Mouse (Mus musculus): ENCODE results near the gene Ccrl2. TPM values are rescaled to one million over a fixed set of nuclear protein-coding genes. Genes with fewer than 3 reads are reported as not detected.

Ccrl2 gene
- total RNA-seq, 2 experiments from 2014 or later = 13.8 to 25.2 TPM

DNA sequence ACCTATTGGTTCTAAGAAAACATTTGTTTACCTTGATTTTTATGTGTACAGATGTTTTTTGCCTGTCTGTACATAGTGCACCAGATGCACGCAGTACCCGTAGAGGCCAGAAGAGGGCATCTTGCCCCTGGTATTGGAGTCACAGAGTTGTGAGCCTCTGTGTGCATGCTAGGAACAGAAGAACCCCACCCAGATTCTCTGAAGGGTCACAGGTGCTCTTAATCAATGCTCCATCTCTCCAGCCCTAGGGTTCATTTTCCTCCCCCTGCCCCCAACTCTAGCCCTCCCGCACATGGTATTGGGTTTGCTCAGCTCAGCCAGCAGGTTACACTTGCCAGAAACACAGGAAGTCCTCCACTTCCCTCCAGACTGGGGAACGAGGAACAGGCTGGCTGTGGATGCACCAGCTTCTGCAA lies 13.2 kb upstream of the Ccrl2 start:
- peak; percentile 82 for ATAC-seq (replicated peaks; ENCODE audit: low FRiP score, poor library complexity, severe bottlenecking)

DNA sequence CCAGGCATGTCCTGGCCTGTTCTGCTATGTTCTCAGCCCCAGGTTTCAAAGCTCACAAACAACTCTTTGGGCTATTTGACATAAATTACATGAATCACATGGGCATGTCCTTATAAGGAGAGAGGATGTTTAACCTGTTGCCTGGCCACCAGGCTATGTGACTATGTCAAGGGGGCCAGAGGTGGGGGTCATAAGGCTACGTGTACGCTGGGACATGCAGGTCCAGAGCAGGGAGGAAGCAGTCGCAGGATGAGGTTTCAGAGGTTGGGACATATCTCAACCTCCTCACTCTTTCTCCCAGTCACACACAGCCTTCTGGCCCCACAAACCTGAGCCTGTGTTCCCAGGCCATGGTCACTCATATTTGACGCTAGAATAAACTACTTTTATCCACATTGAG lies 9.7 kb upstream of the Ccrl2 start:
- no peak for ATAC-seq (replicated peaks; ENCODE audit: low FRiP score, poor library complexity, severe bottlenecking)

DNA sequence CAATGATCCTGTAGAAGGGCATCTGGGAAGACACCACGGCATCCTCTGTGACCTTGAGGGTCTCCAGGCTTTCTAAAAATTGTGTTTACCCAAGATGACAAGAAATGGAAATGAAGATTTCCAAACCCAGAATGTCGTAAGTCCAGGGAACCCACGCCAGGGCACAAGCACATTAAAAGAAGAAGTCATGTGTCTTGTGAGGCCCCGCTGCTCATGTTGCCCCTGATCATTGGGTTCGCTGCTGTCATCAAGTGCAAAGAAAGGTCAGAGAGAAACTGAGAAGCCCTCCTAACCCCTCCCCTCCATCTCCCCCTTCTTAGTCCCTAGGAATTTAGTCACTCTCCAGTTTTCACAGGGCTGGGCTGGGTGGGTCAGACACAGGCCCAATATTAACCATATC lies 5.5 kb upstream of the Ccrl2 start:
- ATAC-seq (replicated peaks; ENCODE audit: low FRiP score, poor library complexity, severe bottlenecking) = no peak

DNA sequence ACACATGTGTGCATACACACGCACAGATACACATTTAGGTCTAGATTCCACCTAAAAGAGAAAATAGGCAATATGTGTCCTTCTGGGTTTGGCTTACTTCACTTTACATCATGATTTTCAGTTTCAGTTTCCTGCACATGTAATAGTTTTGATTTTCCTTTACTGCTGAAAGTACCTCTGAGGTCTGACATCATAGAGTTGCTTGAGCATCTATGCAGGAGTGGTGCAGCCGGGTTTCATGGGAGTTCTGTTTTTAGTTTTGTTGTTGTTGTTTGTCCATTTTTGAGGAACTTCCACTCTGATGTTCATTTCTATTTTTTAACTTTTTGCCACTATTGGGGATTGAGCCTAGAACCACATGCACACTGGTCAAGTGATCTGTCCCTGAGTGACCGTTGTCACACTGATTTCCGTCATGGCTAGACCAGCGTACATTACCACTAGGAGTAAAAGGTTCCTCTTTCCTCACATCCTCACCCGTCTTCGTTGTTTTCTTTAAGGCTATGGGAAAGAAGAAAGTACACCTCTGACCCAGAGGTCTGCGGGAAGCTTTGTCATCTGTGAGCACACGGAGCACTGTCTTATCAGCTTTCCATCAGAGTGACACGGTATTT lies 1.7 kb upstream of the Ccrl2 start:
- no peak for ATAC-seq (replicated peaks; ENCODE audit: low FRiP score, poor library complexity, severe bottlenecking)

DNA sequence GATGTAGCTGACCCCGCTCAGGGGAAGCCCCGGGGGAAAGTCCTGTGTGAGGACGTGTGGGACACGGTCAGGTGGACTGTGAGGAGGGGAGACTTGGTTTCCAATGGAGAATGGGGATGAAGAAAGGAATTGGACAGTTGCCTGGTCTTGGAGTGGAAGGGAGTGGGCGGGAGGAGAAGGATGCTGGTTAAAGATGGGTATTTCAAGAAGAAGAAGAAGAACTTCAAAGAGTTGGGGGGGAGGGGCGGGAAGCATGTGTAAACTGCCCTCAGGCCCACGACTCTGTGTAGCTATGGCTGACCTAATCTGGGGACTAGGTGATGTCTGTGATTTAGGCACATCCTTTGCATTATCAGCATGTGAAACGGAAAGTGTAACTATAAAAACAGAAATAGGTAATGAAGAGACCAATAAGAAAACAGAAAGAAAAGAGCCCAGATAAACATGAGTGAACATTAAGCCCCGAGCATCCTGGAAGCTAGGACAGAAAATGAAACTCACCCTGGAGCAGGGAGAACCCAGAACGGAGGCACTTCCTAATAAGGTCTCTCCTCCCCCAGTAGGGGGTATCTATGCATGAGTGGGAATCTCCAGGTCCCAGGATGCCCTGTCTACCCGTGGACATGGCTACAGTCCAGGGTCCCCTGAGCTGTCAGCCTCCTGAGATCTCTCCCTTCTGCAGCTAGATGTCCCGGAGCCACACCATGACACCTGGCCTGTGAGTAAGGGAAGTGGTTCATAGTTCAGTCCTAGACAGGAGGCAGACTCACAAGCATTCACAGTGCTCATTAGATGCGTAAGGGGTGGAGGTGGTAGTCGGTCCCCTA lies 438 bp upstream of the Ccrl2 start:
- ATAC-seq (replicated peaks; ENCODE audit: low FRiP score, poor library complexity, severe bottlenecking) = no peak

DNA sequence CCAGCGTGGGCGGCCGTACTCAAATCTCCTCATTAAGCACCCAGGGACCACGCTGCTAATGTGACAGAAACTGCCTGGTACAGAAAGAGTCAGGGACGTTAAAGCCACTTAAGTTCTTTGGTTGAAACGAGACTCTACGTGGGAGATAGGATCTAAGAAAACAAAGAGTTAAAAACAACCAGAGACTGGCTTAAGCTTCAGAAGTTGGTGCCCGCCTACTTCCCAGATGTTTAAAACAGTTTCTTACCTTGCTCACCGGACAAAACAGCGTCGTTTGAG lies 861 bp downstream of the Ccrl2 start:
- ATAC-seq (replicated peaks; ENCODE audit: low FRiP score, poor library complexity, severe bottlenecking) = no peak; the same call in 1 of the 2 replicates

DNA sequence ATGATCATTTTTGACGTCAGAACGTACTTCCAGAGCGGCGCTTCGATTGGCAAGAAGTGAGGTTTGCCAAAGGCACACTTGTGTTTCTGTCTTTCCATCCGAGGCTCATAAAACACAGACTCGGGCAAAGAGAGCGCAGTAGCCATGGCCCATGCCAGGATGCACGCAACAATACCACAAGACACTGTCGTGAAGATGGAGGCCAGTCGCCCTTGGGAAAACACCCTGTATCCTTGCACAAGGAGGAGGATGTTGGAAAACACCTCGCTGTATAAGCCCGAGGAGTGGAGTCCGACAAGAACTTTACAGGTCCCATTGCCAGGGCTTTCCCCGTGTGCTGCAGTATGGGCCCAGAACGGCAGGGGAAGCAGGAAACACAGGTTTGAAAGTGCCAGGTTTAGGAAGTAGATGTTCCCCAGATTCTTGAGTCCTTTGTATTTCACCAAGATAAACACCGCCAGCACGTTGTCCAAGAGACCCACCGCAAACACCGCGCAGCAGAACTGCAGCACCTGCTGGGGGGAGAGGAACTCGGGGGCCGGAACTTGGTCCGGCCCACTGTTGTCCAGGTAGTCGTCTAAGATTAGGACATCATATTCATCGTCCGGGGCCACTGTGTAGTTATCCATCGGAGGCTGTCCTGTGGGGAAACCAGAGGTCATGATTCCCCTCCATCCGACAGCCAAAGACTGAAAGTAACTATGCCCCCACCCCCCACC lies 1.4 kb downstream of the Ccrl2 start:
- ATAC-seq (replicated peaks; ENCODE audit: low FRiP score, poor library complexity, severe bottlenecking) = peak; percentile 15

DNA sequence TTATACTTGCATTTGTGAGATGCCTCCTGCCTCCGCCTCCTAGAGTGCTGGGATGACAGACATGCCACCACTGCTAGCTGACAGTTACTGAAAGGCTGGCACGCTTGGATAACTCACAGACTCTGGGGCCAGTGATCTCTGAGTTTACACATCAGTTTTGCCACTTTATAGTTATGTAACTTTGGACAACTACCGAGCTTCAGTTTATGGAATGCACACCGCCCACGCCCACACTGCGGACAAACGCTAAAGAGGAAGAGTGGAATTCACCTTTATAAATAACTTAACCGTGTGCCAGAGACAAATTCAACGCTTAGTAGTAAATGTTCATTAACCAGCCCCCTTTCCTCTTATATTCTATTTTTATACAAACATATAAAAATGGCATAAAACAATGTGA lies 2.4 kb downstream of the Ccrl2 start:
- ATAC-seq (replicated peaks; ENCODE audit: low FRiP score, poor library complexity, severe bottlenecking) = no peak

DNA sequence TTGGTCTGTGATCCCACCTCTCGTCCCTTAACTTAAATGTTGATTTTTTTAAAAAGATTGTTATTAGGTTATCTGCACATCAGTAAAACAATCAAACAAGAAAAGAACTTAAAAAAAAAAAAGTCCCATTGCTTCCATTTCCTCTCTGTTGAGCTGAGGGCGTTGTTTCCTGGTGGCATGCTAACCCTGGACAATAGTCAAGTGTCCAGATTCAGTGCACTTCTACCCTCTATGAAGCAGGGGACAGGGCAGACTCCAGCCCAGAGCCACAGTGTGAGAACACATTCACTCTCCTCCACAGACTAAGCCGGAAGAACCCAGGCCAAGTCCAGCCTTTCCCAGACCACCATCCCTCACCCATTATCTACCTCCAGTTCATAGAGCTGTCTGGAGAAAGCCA lies 8.9 kb downstream of the Ccrl2 start:
- ATAC-seq (replicated peaks; ENCODE audit: low FRiP score, poor library complexity, severe bottlenecking) = no peak

DNA sequence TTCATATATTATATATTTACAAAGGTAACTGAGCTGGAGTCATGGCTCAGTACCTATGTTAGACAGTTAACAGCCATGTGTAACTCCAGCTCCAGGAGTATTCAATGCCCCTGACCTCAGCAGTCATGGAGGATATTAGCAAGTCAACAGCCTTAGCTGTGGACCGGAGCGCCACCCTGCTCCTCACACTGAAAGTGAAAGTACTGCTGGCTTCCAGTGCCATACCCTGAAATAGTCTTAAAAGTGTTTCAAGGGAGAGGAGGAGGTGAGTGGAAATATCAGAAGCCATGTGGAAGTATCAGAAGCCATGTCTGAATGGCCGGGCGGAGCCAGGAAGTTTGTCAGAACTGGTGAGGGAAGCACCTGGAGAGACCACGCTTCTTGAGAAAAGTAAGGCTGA lies 10.1 kb downstream of the Ccrl2 start:
- no peak for ATAC-seq (replicated peaks; ENCODE audit: low FRiP score, poor library complexity, severe bottlenecking)

DNA sequence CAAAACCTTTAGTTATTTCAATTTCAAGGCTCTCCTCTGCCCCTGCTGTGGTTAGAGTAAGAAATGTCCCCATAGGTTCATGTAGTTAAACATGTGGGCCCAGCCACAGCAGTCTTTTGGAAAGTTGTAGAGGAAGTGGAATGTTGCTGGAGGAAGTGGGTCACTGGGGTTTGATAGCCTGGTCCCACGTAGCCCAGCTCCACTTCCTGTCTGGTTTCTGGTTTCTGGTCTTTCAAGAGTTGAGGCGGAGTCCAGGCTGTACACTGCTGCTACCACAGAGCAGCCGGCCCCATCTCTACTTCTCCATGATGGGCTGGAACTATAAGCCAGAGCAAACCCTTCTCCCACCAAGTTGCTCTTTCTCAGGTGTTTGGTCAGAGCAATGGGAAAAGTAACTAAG lies 11.1 kb downstream of the Ccrl2 start:
- ATAC-seq (replicated peaks; ENCODE audit: low FRiP score, poor library complexity, severe bottlenecking) = no peak

DNA sequence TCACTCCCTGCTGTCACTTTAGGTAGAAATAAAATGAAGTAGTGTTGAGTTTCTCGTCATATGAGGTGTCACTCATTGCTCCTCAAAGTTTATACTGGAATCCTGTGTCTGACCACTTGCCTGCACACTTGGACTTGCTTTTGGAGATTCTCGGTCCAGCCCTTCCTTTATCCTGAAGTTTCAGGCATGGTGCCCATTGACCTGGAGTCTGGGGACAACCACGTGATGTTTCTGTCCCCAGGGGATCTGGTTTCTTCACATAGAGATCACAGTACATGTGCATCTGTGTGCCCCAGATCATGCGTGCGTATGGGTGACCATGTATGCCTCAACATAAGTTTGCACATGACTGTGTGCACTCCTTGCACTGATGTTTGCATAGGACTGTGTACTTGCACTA lies 15.1 kb downstream of the Ccrl2 start:
- ATAC-seq (replicated peaks; ENCODE audit: low FRiP score, poor library complexity, severe bottlenecking) = no peak

DNA sequence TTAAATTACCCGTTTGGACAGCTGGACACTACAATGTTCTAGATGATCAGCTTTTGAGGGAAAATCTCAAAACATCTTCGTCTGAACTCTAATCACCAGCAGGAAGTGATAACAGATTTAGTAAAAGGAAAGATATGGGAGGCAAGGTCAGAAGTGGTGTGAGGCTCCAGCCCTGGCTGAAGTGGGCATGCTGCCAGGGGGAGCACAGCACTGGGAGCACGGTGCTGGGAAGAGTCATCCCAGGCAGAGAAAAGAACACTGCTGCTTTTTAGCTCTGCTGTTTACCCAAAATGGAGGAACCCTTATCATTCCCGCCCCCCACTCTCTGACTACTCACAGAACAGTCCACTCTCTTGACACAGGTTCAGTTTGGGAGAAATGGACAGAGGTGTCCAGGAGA lies 17.4 kb downstream of the Ccrl2 start:
- ATAC-seq (replicated peaks; ENCODE audit: low FRiP score, poor library complexity, severe bottlenecking) = no peak

DNA sequence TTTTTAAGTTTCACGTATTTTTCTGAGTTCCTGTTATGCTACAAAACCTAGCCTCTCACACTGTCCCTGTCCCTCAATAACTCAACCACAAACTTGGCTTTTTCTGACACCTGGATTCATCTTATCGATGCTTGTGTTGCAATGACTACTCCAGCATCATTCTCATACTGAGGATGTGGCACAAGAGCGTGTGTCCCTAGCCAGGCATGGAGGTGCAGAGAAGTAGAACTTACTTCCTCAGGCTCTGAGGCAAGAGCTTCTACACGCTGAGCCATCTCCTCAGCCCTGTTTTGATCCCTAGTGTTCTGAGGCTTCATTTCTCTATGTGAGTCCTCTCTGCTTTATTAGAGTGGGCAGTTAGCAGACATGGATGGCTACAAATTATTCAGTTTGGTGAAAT lies 23.6 kb downstream of the Ccrl2 start:
- no peak for ATAC-seq (replicated peaks; ENCODE audit: low FRiP score, poor library complexity, severe bottlenecking)

DNA sequence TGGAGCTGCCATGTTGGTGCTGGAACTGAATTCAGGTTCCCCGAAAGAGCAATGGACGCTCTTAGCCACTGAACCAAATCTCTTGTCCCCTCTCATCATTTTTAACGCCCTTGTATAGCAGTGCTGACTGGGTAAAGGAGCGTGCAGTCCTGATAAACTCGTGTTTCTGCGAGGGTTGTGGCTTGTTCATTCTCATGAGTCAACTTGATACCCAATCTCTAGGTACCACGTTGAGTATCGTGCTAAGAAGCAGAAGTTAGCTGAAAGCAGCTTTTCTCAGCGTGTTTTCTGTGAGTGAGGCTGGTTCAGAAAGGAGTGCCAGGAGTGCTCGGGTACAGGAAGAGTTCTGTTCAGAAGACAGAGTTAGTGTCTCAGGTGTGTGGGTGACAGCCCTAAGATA lies 30.5 kb downstream of the Ccrl2 start:
- no peak for ATAC-seq (replicated peaks; ENCODE audit: low FRiP score, poor library complexity, severe bottlenecking)

DNA sequence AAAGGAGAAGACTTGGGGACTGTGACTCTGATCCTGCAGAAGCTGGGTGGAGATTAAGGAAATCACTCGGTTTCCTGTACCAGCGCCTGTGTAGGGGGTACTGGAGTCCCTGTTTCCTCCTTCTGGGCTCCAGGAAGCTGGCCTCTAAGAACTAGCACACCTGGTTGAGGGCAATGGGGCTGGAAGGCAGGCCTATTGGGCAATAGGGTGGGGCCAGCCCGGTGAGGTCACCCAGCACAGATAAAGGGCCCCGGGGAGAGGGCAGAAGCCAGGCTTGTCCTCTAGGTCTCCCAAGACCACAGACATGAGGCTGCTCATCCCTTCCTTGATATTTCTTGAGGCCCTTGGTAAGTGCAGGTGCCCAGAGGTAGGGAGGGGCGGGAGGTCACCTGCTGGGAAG lies 38.3 kb downstream of the Ccrl2 start, which contains the start of gene Ltf:
Ltf (plus strand) TSS at position 250 of the 400 bp plus-strand sequence.
- ATAC-seq (replicated peaks; ENCODE audit: low FRiP score, poor library complexity, severe bottlenecking) = no peak

DNA sequence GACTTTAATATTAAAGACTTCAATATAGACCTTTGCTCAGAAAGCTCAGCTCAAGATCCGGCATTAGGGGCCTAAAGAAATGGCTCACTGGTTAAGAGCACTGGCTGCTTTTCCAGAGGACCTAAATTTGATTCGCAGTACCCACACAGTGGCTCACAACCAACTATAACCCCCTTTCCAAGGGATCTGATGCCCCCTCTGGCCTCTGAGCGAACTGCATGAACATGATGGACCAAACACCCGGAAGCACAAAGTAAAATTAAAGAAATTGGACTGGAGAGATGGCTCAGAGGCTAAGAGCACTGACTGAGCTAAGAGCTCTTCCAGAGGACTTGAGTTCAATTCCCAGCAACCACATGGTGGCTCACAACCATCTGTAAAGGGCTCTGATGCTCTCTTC lies 41.7 kb downstream of the Ccrl2 start:
- ATAC-seq (replicated peaks; ENCODE audit: low FRiP score, poor library complexity, severe bottlenecking) = no peak

DNA sequence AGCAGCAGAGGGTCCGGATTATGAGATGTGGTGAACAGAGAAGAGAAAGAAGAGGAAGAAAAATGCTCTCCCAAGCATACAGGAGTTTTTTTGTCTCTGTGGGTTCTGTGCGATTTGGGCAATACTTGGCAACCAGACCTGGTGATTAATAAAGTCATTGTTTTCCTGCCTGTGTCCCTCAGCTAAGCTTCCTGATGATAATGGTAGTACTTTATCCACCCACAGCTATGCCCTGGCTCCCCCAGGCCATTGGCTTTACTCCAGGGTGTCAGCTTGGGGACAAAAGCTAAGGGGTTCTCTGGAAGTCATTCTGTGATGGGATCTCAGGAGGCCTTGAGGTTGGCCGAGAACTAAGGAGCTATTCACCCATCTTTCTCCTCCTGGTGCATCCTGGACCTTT lies 45.3 kb downstream of the Ccrl2 start:
- no peak for ATAC-seq (replicated peaks; ENCODE audit: low FRiP score, poor library complexity, severe bottlenecking)

DNA sequence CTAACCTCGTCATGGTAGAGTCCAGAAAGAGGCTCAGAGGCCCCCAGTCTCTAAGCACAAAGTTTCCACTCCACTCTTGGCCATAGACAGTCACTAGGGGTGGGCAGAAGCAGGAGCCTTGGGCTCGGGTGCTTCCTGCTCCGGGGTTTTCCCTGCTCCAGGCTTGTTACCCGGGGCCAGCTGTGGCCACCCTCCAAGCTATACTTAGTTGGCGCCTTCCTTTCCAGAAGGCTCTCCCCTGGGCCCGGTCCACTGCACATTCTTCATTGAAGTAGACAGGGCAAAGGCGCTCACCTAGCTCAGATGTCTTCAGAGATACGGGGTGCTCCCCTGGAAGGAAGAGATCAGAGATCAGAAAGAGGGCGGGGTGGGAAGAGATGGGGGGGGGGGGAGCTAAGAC lies 45.8 kb downstream of the Ccrl2 start:
- no peak for ATAC-seq (replicated peaks; ENCODE audit: low FRiP score, poor library complexity, severe bottlenecking)

DNA sequence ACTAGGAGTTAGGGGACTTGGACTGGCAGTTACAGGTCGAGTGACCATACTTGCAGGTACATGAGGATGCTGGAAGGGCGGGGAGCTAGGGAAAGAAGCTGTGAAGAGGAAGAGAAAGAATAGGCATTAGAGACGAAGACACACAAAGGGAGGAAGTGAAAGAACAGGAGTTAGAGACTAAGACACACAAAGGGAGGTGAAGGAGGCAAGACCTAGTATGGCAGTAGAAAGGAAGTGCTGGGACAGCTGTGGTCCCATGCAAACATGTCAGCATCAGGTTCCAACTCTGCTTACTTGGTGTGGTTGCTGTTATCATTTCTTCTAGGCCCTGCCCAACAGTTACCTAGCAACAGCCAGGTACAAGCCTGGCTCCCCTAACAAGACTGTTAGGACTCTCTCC lies 47.6 kb downstream of the Ccrl2 start:
- no peak for ATAC-seq (replicated peaks; ENCODE audit: low FRiP score, poor library complexity, severe bottlenecking)

DNA sequence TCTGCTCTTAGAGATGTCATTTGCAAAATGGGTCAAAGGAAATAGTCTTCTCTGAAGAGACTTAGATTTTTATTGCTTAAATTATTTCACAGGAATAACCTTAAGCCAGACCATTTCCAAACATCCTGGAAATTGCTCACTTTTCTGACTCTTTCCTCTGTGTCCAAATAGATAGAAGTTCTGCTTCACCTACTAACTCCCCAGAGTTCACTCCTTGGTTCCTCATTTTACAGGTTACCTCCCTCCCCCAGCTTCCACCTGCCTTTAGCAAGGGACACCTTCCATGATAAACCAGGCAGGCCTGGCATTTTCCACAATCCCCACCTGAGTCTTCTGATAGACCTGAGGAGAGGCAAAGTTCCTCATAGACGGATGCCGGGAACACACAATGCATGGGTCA lies 50.8 kb downstream of the Ccrl2 start:
- no peak for ATAC-seq (replicated peaks; ENCODE audit: low FRiP score, poor library complexity, severe bottlenecking)
